Mouse (Mus musculus) midbrain, postnatal 0 days (tissue): Measurements from ENCODE around the gene Fut8. TPM values are rescaled to one million over a fixed set of nuclear protein-coding genes. Genes with fewer than 3 reads are reported as not detected.

Source experiments
- ATAC-seq: fragments of 200-750 bp; cut with Nextera tagmentation; 2 replicates; pipeline ENCODE4 v1.8.0; 2017; ENCODE audit warnings: moderate number of reproducible peaks, mild to moderate bottlenecking, moderate TSS enrichment, moderate library complexity; ENCODE audit not compliant: low FRiP score
- DNase-seq: peaks from one replicate; pipeline ENCODE4 v3.0.0-alpha.2; 2015; ENCODE audit warnings: low spot score
- H3K27ac ChIP-seq: fragments of 300-500 bp; sonication (generic); 2 replicates; pipeline ENCODE4 v1.5.1; 2014; ENCODE audit warnings: low read depth, mild to moderate bottlenecking, low read length, mixed read lengths
- H3K27me3 ChIP-seq: fragments of 300-500 bp; sonication (generic); 2 replicates; pipeline ENCODE4 v1.6.1; 2014; ENCODE audit warnings: low read length, control low read depth, mixed read lengths; ENCODE audit not compliant: insufficient read depth
- H3K36me3 ChIP-seq: fragments of 300-500 bp; sonication (generic); 2 replicates; pipeline ENCODE4 v1.6.1; 2014; ENCODE audit warnings: low read length, control low read depth, mixed read lengths; ENCODE audit not compliant: insufficient read depth
- H3K4me1 ChIP-seq: fragments of 300-500 bp; sonication (generic); 2 replicates; pipeline ENCODE4 v1.6.1; 2014; ENCODE audit warnings: mild to moderate bottlenecking, control low read depth, antibody characterized with exemption, low read length, mixed read lengths; ENCODE audit not compliant: insufficient read depth
- H3K4me2 ChIP-seq: fragments of 300-500 bp; sonication (generic); 2 replicates; pipeline ENCODE4 v1.6.1; 2014; ENCODE audit warnings: low read depth, mild to moderate bottlenecking, low read length, mixed read lengths; ENCODE audit not compliant: poor library complexity, severe bottlenecking
- H3K4me3 ChIP-seq: fragments of 300-500 bp; sonication (generic); 2 replicates; pipeline ENCODE4 v1.5.1; 2014; ENCODE audit warnings: low read depth, mild to moderate bottlenecking, low read length, moderate library complexity
- H3K9ac ChIP-seq: fragments of 300-500 bp; sonication (generic); replicated peaks from 2 replicates; pipeline ENCODE4 v1.6.1; 2014; ENCODE audit warnings: mild to moderate bottlenecking, low read length, moderate library complexity, mixed read lengths; ENCODE audit not compliant: poor library complexity, severe bottlenecking
- H3K9me3 ChIP-seq: fragments of 300-500 bp; sonication (generic); 2 replicates; pipeline ENCODE4 v1.6.1; 2016; ENCODE audit warnings: low read length, control low read depth
- CTCF ChIP-seq: IDR thresholded peaks from 2 replicates; pipeline ENCODE4 v1.5.1; 2016; ENCODE audit warnings: antibody characterized with exemption, mild to moderate bottlenecking
- WGBS: fragments of 180-500 bp; shearing (Covaris S2); extraction: QIAGEN DNeasy Blood & Tissue Kit; methylation state at CpG from one replicate; pipeline ENCODE4 v1.1.7; 2014; 5-methylcytosine and 5-hydroxymethylcytosine counted together
- polyA plus RNA-seq: library from polyadenylated mRNA; unstranded; fragments of >200 nt; fragmentation: Nextera tagmentation; extraction: Ambion mirVana; gene quantifications from 2 replicates; pipeline ENCODE4 v1.2.1, GENCODE M21; 2015
- total RNA-seq: library from RNA; depleted of rRNA; stranded (reverse); fragments of >200 nt; gene quantifications from 2 replicates; pipeline ENCODE4 v1.2.3, GENCODE M21; 2014

Fut8 gene
- total and polyA plus RNA-seq, 2 experiments from 2014 or later: 62.3 to 74.1 TPM

- H3K27ac ChIP-seq: no peak overlapping the region
- H3K4me3 ChIP-seq: no peak overlapping the region
- no peaks in the 10 kb centered on the region for H3K36me3 ChIP-seq
- peak; percentile 38; the same call in 1 of the 2 replicates for ATAC-seq
- no peaks in the 10 kb centered on the region for H3K9me3 ChIP-seq
- H3K4me1 ChIP-seq: no peaks in the 10 kb centered on the region
- peak; percentile 64 for DNase-seq
- no peak overlapping the region for H3K9ac ChIP-seq
- H3K27me3 ChIP-seq: no peaks in the 10 kb centered on the region
- 57% methylated on average over 7 of the region's 7 CpGs for WGBS
- TF ChIP-seq CTCF: no peak
- H3K4me2 ChIP-seq: no peak overlapping the region
Measured at GRCm38 (mm10) chr12:77501466-77502240, 263.7 kb downstream of the Fut8 start.

- H3K4me2 ChIP-seq: no peak overlapping the region
- H3K4me3 ChIP-seq: no peak overlapping the region
- H3K9me3 ChIP-seq: no peaks in the 10 kb centered on the region
- DNase-seq: no peak
- H3K4me1 ChIP-seq: no peaks in the 10 kb centered on the region
- no peaks in the 10 kb centered on the region for H3K36me3 ChIP-seq
- no peak for ATAC-seq
- 75% methylated on average over 3 of the region's 3 CpGs for WGBS
- TF ChIP-seq CTCF: no peak
- H3K27ac ChIP-seq: no peak overlapping the region
- no peaks in the 10 kb centered on the region for H3K27me3 ChIP-seq
- no peak overlapping the region for H3K9ac ChIP-seq
Measured at GRCm38 (mm10) chr12:77502243-77502642, 264.3 kb downstream of the Fut8 start.

GRCm38 (mm10) chr12:77505431-77505830 is 267.5 kb downstream of the Fut8 start:
- H3K4me1 ChIP-seq: no peaks in the 10 kb centered on the region
- H3K4me2 ChIP-seq: no peak overlapping the region
- no peak for ATAC-seq
- H3K9ac ChIP-seq: no peak overlapping the region
- no peak for DNase-seq
- H3K27ac ChIP-seq: no peak overlapping the region
- no peak overlapping the region for H3K4me3 ChIP-seq
- H3K9me3 ChIP-seq: no peaks in the 10 kb centered on the region
- no peaks in the 10 kb centered on the region for H3K27me3 ChIP-seq
- WGBS: 78% methylated on average over 2 of the region's 2 CpGs
- H3K36me3 ChIP-seq: no peaks in the 10 kb centered on the region
- TF ChIP-seq CTCF: no peak

GRCm38 (mm10) chr12:77507770-77508169 is 269.8 kb downstream of the Fut8 start:
- ATAC-seq (no peak), DNase-seq (no peak)
- H3K4me2 ChIP-seq: no peak overlapping the region
- H3K4me3 ChIP-seq: no peak overlapping the region
- H3K27me3 ChIP-seq: no peaks in the 10 kb centered on the region
- no peaks in the 10 kb centered on the region for H3K4me1 ChIP-seq
- TF ChIP-seq CTCF: no peak
- H3K36me3 ChIP-seq: no peaks in the 10 kb centered on the region
- no peaks in the 10 kb centered on the region for H3K9me3 ChIP-seq
- no peak overlapping the region for H3K9ac ChIP-seq
- 95% methylated on average over 24 of the region's 24 CpGs for WGBS
- H3K27ac ChIP-seq: no peak overlapping the region

- H3K27me3 ChIP-seq: no peaks in the 10 kb centered on the region
- H3K4me1 ChIP-seq: no peaks in the 10 kb centered on the region
- no peak for ATAC-seq
- no peak for TF ChIP-seq CTCF
- 76% methylated on average over 7 of the region's 7 CpGs for WGBS
- H3K9ac ChIP-seq: no peak overlapping the region
- H3K27ac ChIP-seq: no peak overlapping the region
- no peak overlapping the region for H3K4me3 ChIP-seq
- no peaks in the 10 kb centered on the region for H3K36me3 ChIP-seq
- no peak overlapping the region for H3K4me2 ChIP-seq
- H3K9me3 ChIP-seq: no peaks in the 10 kb centered on the region
- DNase-seq: no peak
Measured at GRCm38 (mm10) chr12:77510758-77511157, 272.8 kb downstream of the Fut8 start.

GRCm38 (mm10) chr12:77511206-77511605 is 273.3 kb downstream of the Fut8 start:
- ATAC-seq: no peak
- WGBS: 76% methylated on average over 9 of the region's 9 CpGs

More at GRCm38 (mm10) chr12:77511206-77511605, 273.3 kb downstream of the Fut8 start:
- Histone ChIP-seq H3K36me3 (no peaks in the 10 kb centered on the region), H3K27ac (no peak overlapping the region), H3K4me1 (no peaks in the 10 kb centered on the region), H3K9ac (no peak overlapping the region), H3K4me3 (no peak overlapping the region), H3K9me3 (no peaks in the 10 kb centered on the region), H3K27me3 (no peaks in the 10 kb centered on the region), H3K4me2 (no peak overlapping the region)
- peak; percentile 64 for DNase-seq
- TF ChIP-seq CTCF: no peak
